Mouse (Mus musculus): Measurements from ENCODE around the gene Ctu2. TPM values are rescaled to one million over a fixed set of nuclear protein-coding genes. Genes with fewer than 3 reads are reported as not detected.
A peak's percentile ranks its signal among the peaks of the same experiment; 100 is the strongest.

Gene Ctu2
- polyA plus RNA-seq, 1 experiment from 2014 or later: 27.4 TPM

DNA sequence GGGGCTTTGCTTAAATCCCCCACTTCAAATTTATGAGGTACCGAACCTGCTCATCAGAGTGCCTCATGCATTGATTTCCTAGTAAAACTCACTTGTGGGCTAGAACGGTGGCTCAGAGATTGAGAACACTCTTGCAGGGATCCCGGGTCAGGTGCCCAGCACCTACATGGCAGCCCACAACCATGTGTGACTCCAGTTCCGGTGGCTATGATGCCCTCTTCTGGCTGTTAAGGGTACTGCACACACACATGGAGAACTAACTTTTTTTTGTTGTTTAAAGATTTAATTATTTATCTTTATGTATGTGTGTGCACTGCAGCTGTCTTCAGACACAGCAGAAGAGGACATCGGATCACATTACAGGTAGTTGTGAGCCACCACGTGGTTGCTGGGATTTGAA lies 40.6 kb upstream of the Ctu2 start:
- DNase-seq (ENCODE audit: low read depth, low spot score) (no peak), ATAC-seq (no peak)
- in situ Hi-C loops (cut with MboI; ENCODE audit: low pct_unique_long_range_greater_than_20kb): no loop called here
- H3K27me3 ChIP-seq: no peaks in the 10 kb centered on the region
- TF ChIP-seq CTCF (IDR thresholded peaks at IDR 0.05): no peak
- POLR2A ChIA-PET: no interaction called here
- CTCF ChIA-PET: interaction anchor here (0.8 kb wide), 1 partner anchor 32 kb away, joined by 3 read pairs; no protein-coding TSS in a partner anchor

- no peaks in the 10 kb centered on the region for H3K27me3 ChIP-seq
- ChIA-PET POLR2A (no interaction called here), CTCF (interaction anchor here (0.8 kb wide), 1 partner anchor 32 kb away, joined by 3 read pairs; no protein-coding TSS in a partner anchor)
- in situ Hi-C loops (cut with MboI; ENCODE audit: low pct_unique_long_range_greater_than_20kb): no loop called here
- no peak for ATAC-seq
- TF ChIP-seq CTCF (IDR thresholded peaks at IDR 0.05): no peak
- no peak for DNase-seq (ENCODE audit: low read depth, low spot score)
Observed at GRCm38 (mm10) chr8:122436146-122436545, 39.8 kb upstream of the Ctu2 start.

DNA sequence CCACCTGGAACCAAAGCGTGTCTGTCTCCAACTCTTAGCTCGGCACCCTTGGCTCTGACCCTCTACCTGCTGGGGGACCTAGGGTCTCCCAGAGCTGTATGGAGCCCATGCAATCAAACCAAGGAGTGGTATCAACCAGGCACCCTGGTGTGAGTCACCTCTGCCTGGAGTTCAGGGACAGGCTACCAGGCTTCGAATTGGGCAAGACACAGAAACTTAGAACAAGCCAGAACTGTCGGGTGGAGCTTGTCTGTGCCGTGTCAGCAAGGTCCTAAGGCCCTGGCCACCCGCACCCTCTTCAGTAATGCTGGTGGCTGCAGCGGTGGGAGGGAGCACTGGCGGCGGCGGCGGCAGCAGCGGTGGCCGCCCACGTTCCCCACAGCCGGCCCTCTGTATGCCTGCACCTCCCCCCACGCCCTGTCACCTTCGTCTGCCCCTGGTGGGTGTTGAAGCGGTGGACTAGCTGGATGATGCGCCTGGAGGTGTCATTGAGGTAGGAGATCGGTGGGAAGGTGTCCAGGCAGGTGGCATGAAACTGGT lies 39.3 kb upstream of the Ctu2 start:
- DNase-seq (ENCODE audit: low read depth, low spot score) (no peak), ATAC-seq (no peak)
- no peaks in the 10 kb centered on the region for H3K27me3 ChIP-seq
- no peak for TF ChIP-seq CTCF (IDR thresholded peaks at IDR 0.05)
- in situ Hi-C loops (cut with MboI; ENCODE audit: low pct_unique_long_range_greater_than_20kb): no loop called here
- ChIA-PET CTCF (no interaction called here), POLR2A (no interaction called here)

DNA sequence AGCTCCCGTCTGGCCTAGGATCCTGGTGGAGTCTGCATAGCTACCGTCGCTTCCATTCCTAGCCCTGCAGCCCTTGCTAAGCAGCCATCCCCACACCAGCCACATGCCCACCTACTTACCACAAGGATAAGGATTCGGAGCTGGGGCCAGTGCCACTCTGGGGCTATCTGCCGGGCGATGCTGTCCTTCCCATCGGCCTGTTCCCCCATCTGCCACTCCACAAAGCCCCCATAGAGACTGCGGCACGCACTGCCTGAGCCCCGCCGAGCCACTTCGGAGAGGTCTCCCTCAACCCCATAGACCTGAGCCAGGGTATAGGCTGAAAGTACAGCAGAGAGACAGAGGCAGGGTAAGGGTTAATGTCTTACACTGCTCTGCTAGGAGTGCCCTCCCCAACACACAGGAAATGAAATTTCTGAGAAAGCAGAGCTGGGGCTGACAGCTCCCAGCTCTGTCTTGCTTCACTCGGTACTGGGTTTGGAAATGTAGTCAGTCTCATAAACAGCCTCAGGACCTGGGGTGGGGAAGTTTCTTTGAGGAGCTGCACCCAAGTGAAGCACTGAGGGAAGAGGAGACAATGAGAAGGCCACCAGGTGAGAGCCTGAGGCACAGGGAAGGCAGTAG lies 38.1 kb upstream of the Ctu2 start:
- in situ Hi-C loops (cut with MboI; ENCODE audit: low pct_unique_long_range_greater_than_20kb): no loop called here
- H3K27me3 ChIP-seq: no peaks in the 10 kb centered on the region
- no peak for ATAC-seq
- POLR2A ChIA-PET: no interaction called here
- CTCF ChIA-PET: no interaction called here
- TF ChIP-seq CTCF (IDR thresholded peaks at IDR 0.05): no peak
- no peak for DNase-seq (ENCODE audit: low read depth, low spot score)

GRCm38 (mm10) chr8:122439336-122439735 lies 36.6 kb upstream of the Ctu2 start:
- no peaks in the 10 kb centered on the region for H3K27me3 ChIP-seq
- ChIA-PET POLR2A (no interaction called here), CTCF (no interaction called here)
- DNase-seq (ENCODE audit: low read depth, low spot score) (no peak), ATAC-seq (no peak)
- TF ChIP-seq CTCF (IDR thresholded peaks at IDR 0.05): no peak
- in situ Hi-C loops (cut with MboI; ENCODE audit: low pct_unique_long_range_greater_than_20kb): no loop called here

- ChIA-PET POLR2A (interaction anchor here (2.5 kb wide), 1 partner anchor 9 kb away, joined by 11 read pairs; the partner anchor contains the start of gene Cyba), CTCF (interaction anchor here (1.2 kb wide), 1 partner anchor 34 kb away, joined by 3 read pairs; no protein-coding TSS in a partner anchor)
- no peaks in the 10 kb centered on the region for H3K27me3 ChIP-seq
- ATAC-seq: no peak
- in situ Hi-C loops (cut with MboI; ENCODE audit: low pct_unique_long_range_greater_than_20kb): no loop called here
- no peak for TF ChIP-seq CTCF (IDR thresholded peaks at IDR 0.05)
- no peak for DNase-seq (ENCODE audit: low read depth, low spot score)
Observed at GRCm38 (mm10) chr8:122441326-122441725, 34.6 kb upstream of the Ctu2 start.

GRCm38 (mm10) chr8:122442356-122442755 lies 33.6 kb upstream of the Ctu2 start:
- in situ Hi-C loops (cut with MboI; ENCODE audit: low pct_unique_long_range_greater_than_20kb): no loop called here
- ChIA-PET POLR2A (interaction anchor here (0.7 to 2.5 kb wide), 2 partner anchors 10 to 42 kb away, joined by 3 to 11 read pairs; partner anchors contain the start of gene Cyba), CTCF (interaction anchor here (0.9 to 2.4 kb wide), 3 partner anchors 10 to 41 kb away, joined by 3 to 6 read pairs (median 4); partner anchors contain the start of gene Cyba)
- ATAC-seq (no peak), DNase-seq (ENCODE audit: low read depth, low spot score) (no peak)
- no peaks in the 10 kb centered on the region for H3K27me3 ChIP-seq
- TF ChIP-seq CTCF (IDR thresholded peaks at IDR 0.05): no peak

GRCm38 (mm10) chr8:122442781-122443180 lies 33.2 kb upstream of the Ctu2 start:
- DNase-seq (ENCODE audit: low read depth, low spot score): no peak
- TF ChIP-seq CTCF (IDR thresholded peaks at IDR 0.05): no peak
- ChIA-PET CTCF (interaction anchor here (0.9 to 2.7 kb wide), 6 partner anchors 10 to 124 kb away, joined by 3 to 12 read pairs (median 4); partner anchors contain the start of genes Cyba and Snai3), POLR2A (interaction anchor here (0.7 to 2.5 kb wide), 2 partner anchors 10 to 42 kb away, joined by 3 to 11 read pairs; partner anchors contain the start of gene Cyba)
- ATAC-seq: peak; percentile 3
- H3K27me3 ChIP-seq: no peaks in the 10 kb centered on the region
- in situ Hi-C loops (cut with MboI; ENCODE audit: low pct_unique_long_range_greater_than_20kb): no loop called here

GRCm38 (mm10) chr8:122443262-122444006 lies 32.5 kb upstream of the Ctu2 start, which contains the start of gene Mvd:
TSS of gene Mvd (minus strand) at chr8:122443422.
- TF ChIP-seq CTCF (IDR thresholded peaks at IDR 0.05): no peak
- H3K27me3 ChIP-seq: no peaks in the 10 kb centered on the region
- peak; percentile 91 for ATAC-seq
- POLR2A ChIA-PET: interaction anchor here (0.8 to 2.5 kb wide), 8 partner anchors 11 to 106 kb away, joined by 3 to 11 read pairs (median 4); partner anchors contain the start of gene Cyba
- in situ Hi-C loops (cut with MboI; ENCODE audit: low pct_unique_long_range_greater_than_20kb): no loop called here
- CTCF ChIA-PET: interaction anchor here (0.8 to 2.7 kb wide), 7 partner anchors 11 to 123 kb away, joined by 3 to 12 read pairs (median 4); partner anchors contain the start of genes Cyba and Snai3
- peak; percentile 97 for DNase-seq (ENCODE audit: low read depth, low spot score)

DNA sequence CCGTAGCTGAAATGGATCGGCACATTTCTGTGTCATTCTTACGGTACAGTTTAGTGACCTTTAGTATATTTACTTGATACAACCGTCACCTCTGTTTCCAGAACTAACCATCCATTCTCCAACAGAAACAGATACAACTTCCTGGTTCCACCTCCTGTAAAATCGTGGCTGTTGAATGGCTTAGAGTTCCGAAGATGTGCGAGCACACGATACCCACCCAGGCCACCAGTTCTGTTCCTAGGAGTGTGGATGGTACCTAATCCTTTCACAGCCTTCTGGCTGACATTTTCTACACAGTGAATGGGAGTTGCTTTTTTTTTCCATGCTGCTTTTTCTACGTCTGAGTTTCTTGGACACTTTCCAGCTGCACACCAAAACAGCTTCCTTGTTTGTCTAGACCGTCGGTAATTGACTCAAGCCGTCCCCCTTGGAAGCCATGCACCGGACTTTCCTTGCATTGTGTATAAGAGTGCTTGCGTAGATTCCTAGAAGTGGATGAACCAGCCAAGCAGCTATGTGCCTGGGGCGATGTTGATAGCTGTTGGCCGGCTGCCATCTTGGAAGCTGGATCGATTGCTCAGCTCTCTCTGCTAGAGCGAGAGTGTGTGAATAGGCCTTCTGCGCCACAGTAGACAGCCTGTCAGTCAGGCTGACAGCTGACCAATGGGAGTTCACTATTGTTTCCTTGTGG lies 31.7 kb upstream of the Ctu2 start:
- ChIA-PET CTCF (interaction anchor here (0.8 to 2.7 kb wide), 9 partner anchors 12 to 123 kb away, joined by 3 to 12 read pairs (median 4); partner anchors contain the start of genes Cyba and Snai3), POLR2A (interaction anchor here (0.6 to 1.4 kb wide), 9 partner anchors 15 to 221 kb away, joined by 3 to 5 read pairs (median 3); no protein-coding TSS in a partner anchor)
- no peak for TF ChIP-seq CTCF (IDR thresholded peaks at IDR 0.05)
- H3K27me3 ChIP-seq: no peaks in the 10 kb centered on the region
- ATAC-seq (no peak), DNase-seq (ENCODE audit: low read depth, low spot score) (peak; percentile 87)
- in situ Hi-C loops (cut with MboI; ENCODE audit: low pct_unique_long_range_greater_than_20kb): no loop called here
